Mouse (Mus musculus) thymus, postnatal 4 days (tissue): Measurements from ENCODE around the gene Daam1.
A peak's percentile ranks its signal among the peaks of the same experiment; 100 is the strongest.

Experiments used
- DNase-seq: peaks from one replicate; pipeline ENCODE4 v3.0.0; 2021

The Daam1 gene

DNA sequence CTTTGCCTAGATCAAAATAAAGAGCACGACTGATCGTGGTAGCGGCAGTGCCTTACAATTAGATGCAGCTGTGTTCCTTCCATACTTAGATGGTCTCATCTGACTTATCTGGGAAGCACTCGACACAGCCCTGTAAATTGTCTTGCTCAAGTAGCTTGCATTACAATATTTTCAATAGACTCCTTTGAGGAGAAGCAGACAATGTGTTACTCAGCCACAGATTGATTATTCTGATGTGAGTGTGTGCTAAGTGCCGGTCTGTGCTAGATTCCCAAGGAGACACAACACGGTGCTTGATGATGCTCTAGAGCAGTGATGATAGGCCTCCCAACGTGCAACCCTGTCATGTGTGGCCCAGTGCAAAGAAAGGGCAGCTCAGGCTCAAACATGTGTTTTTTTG is 70.3 kb downstream of the Daam1 start:
- no peak for DNase-seq

DNA sequence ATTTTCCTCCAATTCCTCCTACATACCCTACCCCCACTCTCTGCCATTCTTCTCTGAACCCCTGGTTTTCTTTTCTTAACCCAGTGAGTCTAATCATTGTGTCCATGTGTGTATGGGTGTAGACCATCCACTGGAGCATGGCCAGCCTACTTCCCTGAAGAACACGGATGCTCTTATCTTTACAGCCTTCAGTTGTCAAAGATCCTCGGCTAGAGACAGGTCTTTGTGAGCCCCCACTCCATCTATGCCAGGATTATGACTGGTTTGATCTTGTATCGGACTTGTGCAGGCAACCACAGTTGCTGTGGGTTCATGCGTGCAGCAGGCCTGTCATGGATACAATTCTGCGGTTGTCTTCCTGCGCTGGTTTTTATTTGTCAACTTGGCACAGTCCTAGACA is 71.0 kb downstream of the Daam1 start:
- DNase-seq: no peak

DNA sequence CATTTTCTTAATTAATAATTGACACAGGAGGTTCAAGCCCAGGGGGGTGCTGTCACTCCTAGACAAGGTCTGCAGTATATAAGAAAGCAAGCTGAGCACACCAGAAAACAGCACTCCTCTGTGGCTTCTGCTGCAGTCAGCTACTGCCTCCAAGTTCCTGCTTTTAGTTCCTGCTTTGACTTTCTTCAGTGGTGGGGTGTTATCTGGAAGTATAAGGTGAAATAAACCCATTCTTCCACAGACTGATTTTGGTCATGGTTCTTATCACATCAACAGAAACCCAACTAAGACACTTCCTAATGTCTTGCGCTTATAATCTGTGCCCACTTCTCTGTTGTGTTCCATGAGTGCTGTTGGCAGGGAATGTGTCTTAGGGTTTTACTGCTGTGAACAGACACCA is 71.4 kb downstream of the Daam1 start:
- DNase-seq: no peak

DNA sequence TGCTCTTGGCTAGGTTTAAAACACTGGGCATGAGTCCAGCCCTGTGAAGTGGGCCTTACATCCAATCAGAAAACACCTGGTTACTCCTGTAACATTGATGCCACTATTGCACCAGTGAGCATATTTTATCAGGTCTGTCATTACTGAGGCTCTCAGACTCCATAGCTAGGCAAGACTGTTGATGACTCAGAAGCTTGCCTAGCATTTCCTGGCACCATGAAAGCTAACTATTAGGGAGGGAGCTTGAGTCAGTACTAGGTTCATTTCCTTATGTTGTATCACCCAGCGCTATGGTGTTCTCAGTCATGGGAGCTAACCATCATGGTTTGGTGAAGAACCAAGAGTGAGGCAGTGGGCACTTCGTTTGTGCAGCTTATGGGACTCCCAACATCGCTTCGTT is 72.3 kb downstream of the Daam1 start:
- no peak for DNase-seq

DNA sequence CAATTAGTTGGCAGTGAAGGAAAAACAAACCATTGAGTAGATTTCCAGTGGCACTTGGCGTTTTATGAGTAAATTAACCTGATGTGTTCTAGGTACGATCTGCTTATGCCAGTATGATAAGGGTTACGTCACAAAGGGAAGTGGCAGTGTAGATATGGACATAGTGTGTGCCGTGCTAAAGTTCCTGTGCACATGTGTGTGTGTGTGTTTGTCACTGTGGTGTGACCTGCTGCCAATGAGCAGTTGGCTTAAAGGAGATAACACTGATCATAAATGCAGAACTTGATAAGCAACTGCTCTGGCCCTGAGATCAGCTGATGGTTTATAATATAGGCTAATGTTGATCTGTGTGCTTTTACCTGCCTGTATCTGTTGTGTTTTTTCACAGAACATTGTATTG is 73.4 kb downstream of the Daam1 start:
- DNase-seq: no peak

DNA sequence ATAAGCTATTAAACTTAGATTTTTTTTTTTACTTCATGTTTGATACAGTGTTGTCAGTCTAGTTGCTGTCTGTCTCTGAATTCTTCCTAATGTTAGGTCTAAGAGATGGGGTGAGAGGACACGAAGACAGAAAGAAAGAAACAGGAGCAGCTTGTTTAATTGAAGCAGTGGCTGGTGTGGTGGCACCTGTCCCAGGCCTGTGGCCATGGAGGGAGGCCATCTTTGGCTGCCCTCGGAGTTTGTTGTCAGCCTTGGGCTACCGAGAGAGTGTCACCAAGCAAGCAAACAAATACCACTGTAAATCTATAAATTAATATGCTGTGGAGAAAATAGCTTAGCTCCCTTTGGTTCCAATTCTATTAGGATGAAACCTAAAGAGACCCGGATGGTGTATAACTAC is 74.0 kb downstream of the Daam1 start:
- DNase-seq: no peak

DNA sequence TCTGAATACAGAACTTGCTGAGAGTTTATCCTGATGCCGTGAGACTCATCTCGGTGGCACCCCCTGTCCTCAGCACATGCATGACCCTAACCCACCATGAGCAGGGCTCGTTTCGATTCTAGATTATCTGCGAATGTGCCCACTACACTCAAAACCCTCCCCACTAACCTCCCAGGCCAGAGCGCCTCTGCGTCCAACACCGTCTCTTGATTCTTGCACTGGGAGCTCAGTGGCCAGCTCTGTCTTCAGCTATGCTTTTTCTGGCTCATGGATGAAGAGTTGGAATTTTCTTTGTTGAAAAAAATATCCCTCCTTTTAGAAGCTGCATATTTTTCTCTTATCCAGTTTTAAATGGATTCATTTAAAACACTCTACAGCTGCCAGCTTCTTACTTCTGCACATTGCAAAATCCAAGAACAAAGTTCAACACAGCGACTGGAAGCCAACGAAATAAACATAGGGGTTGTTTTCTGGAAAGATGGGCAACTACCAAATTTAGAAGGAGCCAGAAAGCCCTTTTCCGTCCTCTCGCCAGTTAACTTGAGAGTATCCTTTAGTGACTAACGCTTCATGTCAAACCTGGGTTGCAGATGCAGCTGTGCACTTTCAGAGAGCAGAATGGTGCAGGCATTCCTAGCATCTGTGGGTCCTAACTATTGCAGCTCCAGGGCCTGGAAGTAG is 74.9 kb downstream of the Daam1 start:
- DNase-seq: no peak

DNA sequence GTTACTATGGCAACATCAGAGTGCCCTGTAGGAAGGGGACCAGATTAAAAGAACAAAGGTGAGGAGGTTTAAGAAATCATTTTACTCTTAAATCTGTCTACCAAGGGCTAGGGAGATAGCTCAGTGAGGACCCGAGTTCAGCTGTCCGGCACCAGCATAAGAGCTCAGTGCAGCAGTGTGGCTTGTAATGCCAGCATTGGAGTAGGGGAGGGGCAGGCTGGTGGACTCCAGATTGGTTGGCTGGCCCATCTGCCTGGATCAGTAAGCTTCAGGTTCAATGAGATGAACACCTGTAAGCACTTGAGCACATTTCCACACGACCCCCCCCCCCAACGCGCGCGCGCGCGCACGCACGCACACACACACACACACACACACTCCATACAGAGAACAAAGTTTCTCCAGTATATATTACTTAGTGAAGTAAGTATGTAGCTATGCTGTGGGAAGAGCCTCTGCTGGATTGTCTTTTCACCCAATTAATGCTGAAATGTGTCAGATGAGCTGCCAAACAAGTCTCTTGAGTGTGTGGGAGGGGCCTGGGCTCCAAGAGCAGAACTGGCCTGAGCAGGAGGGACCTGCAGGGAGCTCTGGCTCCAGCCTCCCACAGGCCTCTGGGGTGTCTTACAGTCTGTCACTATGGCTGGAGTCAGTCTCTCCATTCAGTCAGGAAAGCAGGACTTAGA is 75.8 kb downstream of the Daam1 start:
- no peak for DNase-seq

DNA sequence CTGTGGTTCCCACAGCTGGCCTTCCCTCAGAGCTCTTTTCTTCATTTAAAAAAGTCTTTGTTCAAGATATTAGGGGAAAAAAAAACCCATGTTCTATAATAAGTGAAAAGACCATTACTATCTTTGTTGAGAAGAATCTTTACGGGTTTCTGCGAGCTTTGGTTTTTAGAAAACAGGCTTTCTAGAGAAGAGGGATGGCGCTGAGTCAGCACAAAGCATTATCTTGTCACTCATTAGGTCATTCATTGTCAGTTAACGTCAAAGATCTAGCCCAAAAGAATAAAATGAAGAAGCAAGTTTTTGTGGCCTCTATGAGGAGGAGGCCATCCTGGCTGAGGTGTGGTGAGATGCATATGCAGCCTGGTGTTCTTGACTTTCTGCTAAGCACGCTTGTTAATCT is 78.1 kb downstream of the Daam1 start:
- DNase-seq: no peak

DNA sequence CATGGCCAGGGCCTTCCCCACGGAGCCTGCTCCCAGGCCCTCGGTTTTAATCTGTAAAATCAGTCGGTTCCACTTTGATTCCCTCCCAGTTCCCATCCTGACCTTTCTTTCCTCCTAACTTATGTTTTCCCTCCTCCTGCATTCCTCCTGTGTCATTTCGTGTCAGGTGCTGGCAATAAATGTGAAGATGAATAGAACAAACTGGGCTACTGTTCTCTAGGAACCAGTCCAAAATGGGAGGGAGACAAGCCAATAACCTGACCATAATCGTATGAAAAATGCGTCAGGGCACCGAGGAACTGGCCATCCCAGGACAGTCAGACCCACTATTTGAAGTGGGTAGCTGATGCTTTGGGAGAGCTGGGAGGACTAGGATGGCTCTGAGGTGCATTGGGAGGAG is 79.4 kb downstream of the Daam1 start:
- DNase-seq: no peak

DNA sequence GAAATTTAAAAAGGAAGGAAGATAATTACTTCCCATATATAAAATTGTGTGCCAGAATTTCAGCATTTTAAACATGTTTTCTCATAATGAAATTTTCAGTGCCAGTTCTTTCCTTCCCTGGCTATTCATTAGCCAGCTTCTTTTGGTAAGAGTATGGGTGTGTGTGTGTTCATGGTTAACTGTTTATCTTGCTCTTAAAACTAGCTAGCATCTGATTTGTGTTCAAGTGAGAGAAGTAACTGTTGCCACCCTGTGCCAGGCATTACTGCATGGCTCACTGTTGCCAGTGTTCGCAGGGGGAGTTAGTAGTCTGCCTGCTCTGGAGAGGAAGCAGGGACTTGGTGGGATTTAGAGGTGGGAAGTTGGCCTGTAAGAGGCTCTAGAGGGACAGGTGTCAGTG is 81.4 kb downstream of the Daam1 start:
- no peak for DNase-seq

DNA sequence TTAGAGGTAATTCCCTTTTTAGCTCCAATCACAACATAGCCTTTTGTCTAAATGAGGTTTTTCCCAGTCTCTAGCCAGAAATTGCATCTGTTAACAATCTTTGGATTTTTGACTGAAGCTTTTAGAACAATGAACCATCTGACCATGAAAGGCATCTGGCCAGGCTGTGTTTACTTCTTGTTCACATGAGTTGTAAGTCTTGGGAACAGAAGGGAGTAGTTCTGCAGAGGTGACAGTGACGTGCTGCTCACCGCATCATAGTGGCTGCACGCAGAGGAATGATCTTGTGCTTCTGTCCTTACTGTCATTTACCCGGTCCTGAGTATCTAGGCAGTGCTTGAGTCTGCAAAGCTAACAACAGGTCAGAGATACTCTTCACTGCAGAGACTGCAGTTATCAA is 88.3 kb downstream of the Daam1 start:
- DNase-seq: no peak

DNA sequence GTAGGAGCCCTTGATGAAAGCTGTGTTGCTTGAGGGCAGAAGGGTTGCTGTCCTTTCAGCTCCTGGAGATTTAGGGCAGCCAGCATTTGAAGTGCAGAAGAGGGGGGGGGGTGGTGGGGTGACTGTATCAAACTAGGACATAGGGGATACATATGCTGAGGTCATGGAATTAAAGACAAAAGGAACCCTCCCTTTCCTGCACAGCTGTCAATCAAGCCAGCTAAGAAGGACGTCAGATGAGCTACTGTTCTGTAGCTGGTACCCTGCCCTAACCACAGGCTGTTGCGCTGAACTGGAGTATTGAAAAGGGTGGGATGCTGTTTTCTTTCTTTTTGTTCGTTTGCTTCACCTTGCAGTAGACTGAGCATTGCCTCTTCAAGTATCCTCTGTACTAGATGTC is 89.1 kb downstream of the Daam1 start:
- no peak for DNase-seq

DNA sequence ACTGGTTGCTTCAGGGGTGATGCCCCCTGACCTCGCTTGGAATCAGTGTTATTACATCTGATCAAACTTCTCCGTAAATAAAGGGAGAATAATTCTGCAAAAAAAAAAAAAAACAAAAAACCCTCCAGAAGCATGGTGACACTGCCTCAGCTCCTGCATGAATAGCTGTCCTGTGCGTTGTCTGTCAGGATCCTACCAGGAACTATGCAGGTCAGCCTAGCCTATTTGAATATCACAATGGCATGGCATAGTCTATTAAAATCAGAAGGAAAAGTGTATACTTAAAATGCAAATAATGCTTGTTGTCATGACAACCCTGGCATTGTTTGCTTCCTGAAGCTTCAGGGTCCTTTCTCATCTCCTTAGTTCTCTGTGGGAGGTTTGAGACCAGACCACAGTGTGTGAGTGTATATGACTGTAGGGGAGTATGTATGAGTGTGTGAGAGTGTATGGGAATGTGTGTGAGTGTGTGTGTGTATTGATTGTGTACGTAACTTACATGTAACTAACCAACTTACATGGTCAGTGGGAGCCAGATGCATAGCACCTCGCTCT is 92.0 kb downstream of the Daam1 start:
- DNase-seq: no peak

DNA sequence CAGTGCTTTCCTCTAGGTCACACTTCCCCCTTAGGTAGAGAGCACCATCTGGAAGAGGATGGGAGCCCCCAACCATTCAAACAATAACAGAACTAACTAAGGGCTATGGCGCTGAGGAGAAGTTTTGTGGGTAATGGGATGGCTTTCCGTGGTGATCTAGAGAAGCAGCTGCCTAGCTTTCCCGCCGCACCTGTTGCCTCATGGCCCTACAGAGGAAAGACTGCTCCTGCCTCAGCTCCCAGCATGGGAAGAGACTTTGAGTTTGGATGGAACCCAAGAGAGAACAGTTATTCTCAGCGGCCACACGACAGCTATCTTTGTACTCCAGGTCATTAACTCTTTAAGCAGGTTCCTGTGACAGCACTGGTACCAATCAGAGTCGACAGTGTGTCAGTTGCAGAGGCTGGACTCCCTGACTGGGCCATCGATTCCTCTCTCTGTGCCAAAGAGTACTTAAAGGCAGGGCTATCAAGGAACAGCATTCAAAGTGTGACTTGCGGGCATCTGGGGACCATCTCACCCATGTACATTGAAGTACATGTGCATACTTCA is 94.2 kb downstream of the Daam1 start:
- DNase-seq: no peak

DNA sequence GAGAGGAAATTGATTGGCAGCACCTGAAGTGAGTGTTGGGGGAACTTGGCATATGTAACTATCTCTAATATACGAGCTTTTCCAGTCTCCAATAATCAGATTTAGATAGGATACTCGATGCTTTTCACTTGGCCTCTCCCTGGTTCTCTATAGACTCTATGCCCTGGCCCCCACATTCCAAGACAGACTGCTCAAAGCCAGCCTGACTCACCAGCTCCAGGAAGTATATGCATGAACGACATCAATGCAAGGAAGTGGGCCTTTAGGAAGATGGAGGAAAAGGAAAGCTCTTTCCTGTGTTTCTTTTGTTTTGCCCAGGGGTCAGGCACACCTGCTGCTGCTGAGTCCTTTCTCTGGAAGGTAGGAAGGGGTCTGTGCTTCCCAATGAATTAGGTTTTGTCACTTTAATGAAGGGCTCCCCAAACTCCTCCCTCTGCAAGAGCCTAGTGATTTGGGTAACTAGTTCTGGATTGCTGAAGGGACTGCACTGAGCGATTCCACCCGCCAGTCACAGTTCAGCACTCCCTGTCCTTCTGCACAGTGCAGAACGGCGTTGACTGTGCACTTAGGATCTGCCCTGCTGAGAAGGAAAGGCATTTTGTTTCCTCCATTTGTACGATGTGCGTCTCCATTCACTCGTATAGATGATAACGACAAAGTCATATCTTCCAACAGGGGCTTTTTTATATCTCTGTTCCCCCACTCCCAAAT is 95.3 kb downstream of the Daam1 start:
- no peak for DNase-seq

DNA sequence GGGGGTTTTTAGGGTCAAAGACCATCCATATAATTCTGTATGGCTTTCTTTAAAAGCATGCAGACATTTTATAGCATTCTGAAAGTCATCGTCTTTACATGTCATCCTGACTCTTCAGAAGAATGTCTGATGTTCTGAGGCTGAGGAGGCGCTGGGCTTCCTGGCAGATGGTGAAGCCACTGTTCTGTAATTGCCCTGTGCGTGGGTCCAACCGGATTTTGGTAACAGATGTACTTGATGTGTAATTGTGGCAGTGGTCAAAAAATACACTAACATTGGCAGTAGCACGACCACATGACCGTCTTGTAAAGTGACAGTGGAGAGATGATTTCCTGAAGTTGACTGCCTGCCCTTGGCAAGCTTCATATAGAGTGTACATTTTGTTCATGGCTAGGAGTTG is 97.2 kb downstream of the Daam1 start:
- DNase-seq: no peak

DNA sequence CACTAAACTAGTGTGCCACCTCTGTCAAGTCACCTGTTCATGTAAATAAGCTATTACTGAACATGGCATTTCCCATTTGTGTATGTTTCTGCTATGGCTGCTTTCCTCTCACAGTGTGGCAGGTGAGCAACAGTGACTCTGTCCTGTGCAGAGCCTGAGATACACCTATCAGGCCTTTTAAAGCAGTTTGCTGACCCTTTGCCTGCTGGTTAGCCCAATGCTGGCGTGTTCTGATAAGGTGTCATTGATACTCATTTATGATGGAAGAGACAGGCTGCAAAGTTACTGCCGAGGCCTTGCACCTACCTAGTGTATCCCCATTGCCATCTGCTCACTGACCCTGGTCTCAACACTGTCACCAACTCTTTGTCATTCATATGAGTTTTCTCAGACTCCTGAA is 99.0 kb downstream of the Daam1 start:
- no peak for DNase-seq

DNA sequence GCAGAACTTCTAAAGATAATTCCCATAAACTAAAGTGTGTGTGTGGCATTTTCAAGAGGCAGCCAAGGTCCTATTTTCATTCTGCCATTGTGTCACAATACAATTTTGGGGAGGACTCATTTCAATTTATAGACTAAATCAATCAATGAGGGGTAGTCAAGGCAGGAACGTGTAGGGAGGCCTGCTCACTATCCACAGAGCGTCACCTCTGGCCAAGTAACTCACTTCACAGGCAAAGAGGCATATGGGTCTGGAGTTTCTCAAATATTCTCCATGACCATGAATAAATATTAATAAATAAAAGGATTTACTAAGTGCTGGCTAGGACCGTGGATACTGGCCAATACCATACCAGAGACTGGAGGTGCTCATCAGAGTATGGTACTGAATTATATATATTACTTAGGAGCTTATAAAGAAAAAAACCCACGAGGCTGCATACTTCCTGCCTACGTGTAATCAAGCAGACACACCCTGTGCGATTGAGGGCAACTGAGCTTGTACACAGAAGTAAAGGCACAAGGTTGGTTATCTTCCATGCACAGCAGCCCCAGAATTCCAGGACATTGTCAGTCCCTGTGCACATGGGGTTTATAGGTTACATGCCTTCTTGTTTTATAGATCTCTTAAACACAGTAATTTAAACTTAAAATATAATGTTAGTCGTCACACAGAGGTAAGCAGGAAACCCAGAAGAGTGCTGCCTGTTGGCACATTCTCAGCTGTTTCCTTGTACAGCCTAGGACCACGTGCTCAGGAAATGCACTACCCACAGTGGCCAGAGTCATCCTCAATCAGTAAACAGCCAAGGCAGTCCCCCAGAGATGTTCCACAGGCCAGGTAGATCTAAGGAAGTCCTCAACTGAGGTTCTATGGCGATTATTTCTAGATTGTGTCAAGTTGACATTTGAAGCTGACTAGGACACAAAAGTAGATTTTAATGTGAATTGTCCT is 101.8 kb downstream of the Daam1 start:
- peak; percentile 43 for DNase-seq

DNA sequence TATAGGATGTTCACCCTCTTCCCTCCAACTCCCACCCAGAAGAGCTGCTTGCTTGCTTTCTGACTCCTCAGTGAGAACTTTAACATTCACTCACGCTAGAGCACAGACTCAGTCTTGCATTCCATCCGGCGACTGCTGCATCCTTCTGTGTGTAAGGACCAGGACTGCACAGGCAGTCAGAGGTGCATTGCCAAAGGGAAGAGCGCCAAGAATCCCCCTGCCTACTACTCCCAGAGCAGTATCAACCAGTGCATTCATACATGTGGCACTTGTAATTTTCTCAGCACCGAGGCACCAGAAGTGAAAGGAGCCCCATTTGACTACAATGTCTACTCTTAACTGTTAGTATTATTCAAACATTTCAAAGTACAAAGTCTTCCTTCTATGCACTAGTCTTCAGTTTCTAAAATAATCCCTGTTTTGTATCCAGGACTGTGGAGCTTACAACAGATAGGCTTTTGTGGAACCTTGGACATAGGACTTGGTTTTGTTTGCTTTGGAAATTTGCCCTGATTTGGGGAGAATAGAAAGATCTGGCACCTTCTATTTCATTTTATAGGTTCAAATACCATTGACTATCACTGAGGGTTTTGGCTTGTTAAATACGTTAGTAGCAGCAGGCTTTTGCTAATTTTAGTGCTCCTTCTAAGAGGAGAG is 103.2 kb downstream of the Daam1 start:
- no peak for DNase-seq

DNA sequence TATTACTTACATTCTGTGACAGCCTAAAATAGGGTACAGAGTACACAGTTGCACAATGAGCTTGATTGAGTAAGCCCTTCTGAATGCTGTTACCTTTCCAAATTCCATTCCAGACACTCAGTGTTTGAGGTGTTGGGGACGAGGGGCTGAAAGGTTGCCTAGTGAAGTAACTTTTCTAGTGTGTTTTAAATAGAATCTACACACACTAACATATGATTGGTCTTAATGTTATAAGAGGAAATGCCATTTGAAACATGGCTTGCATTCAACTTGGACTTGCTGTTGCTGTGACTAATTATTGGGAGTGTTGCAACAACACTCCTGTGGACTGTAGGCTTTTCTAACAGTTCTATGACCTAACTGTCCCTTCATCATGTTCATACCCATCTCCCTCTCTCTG is 105.8 kb downstream of the Daam1 start:
- no peak for DNase-seq

DNA sequence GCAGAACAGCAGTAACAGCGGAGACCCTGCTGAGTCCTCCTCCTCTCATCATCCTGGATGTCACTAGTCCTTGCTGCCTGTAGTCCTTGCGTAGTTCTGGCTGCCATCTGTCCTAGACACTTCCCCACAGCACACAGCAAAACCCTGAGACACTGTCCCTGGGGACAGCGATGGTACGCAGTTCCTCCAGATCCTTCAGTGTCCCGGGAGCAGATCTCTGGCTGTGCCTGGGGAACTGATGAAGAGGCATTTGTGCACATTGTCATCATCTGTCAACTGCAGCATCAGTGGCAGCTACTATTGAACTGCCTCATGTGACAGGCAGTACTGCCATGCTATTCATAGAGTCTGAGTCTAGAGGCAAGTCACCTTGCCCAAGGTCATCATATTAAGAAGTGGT is 107.6 kb downstream of the Daam1 start:
- no peak for DNase-seq
